Mouse (Mus musculus) ES-E14 (cell line): Measurements from ENCODE around the gene Hadhb.

Source experiments
- CHD2 ChIP-seq: IDR thresholded peaks from 2 replicates; pipeline ENCODE4 v1.6.1; 2014; ENCODE audit warnings: mild to moderate bottlenecking, low read depth, low read length, inconsistent platforms
- HCFC1 ChIP-seq: IDR thresholded peaks from 2 replicates; pipeline ENCODE4 v1.6.1; 2012; ENCODE audit warnings: low read length, inconsistent platforms, borderline replicate concordance; ENCODE audit not compliant: insufficient read depth
- MAFK ChIP-seq: IDR thresholded peaks from 2 replicates; pipeline ENCODE4 v1.6.1; 2014; ENCODE audit warnings: mild to moderate bottlenecking, low read depth, low read length, inconsistent platforms; ENCODE audit not compliant: insufficient read depth
- ZC3H11A ChIP-seq: IDR thresholded peaks from 2 replicates; pipeline ENCODE4 v1.6.1; 2012; ENCODE audit warnings: low read depth, mild to moderate bottlenecking, inconsistent platforms, low read length, borderline replicate concordance
- ZNF384 ChIP-seq: IDR thresholded peaks from 2 replicates; pipeline ENCODE4 v1.6.1; 2012; ENCODE audit warnings: low read depth, low read length, inconsistent platforms

DNA sequence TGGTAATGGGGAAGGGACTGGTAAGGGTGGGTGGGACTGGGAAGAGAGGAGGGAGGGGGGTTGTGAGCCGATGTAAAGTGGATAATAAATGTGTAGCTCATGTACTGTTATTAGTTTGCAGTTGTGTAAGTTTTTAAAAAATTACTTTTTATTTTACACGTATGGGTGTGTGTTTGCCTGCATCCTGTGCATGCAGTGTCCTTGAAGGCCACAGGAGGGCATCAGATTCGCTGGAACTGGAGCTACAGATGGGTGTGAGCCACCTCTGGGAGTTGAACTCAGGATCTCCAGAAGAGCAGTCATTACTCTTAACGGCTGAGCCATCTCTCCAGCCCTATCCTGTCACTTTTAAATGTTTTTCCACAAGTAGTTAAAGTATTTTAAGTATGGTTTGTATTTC lies 75.9 kb downstream of the Hadhb start:
- TF ChIP-seq ZC3H11A (no peak), HCFC1 (no peak), MAFK (no peak), CHD2 (no peak), ZNF384 (no peak)
